Mouse (Mus musculus): ENCODE results near the gene Cdk18. TPM values are rescaled to one million over a fixed set of nuclear protein-coding genes. Genes with fewer than 3 reads are reported as not detected.

Gene Cdk18
- polyA plus RNA-seq, 1 experiment from 2014 or later: 0.42 TPM

- no peak overlapping the region for H3K4me2 ChIP-seq (ENCODE audit: low read depth, low read length)
- WGBS: 68% methylated on average over 4 of the region's 4 CpGs
- H3K4me3 ChIP-seq (ENCODE audit: low read depth, low read length): no peak overlapping the region
- ATAC-seq (ENCODE audit: low read depth): no peak
- no peaks in the 10 kb centered on the region for H3K9me3 ChIP-seq (ENCODE audit: control insufficient read depth, low read length)
- peaks cover 11% of the 10 kb centered on the region; the same call in 1 of the 2 replicates for H3K4me1 ChIP-seq (ENCODE audit: control insufficient read depth, insufficient read depth, low read length)
- H3K36me3 ChIP-seq (ENCODE audit: control insufficient read depth, insufficient read depth, low read length): no peaks in the 10 kb centered on the region
- H3K27me3 ChIP-seq (ENCODE audit: control insufficient read depth, insufficient read depth, low read length): no peaks in the 10 kb centered on the region
- no peak overlapping the region for H3K27ac ChIP-seq (ENCODE audit: low read depth, low read length)
- H3K9ac ChIP-seq (replicated peaks; ENCODE audit: low read depth, low read length): no peak overlapping the region
Measured at GRCm38 (mm10) chr1:132143730-132144129, 4.2 kb upstream of the Cdk18 start.

- Histone ChIP-seq H3K4me1 (ENCODE audit: control insufficient read depth, insufficient read depth, low read length) (peaks cover 11% of the 10 kb centered on the region; the same call in 1 of the 2 replicates), H3K36me3 (ENCODE audit: control insufficient read depth, insufficient read depth, low read length) (no peaks in the 10 kb centered on the region), H3K4me3 (ENCODE audit: low read depth, low read length) (no peak overlapping the region), H3K9me3 (ENCODE audit: control insufficient read depth, low read length) (no peaks in the 10 kb centered on the region), H3K27me3 (ENCODE audit: control insufficient read depth, insufficient read depth, low read length) (0 out of 2 replicates have a peak, but pooled peaks cover 5% of the 10 kb centered on the region), H3K4me2 (ENCODE audit: low read depth, low read length) (no peak overlapping the region), H3K27ac (ENCODE audit: low read depth, low read length) (no peak overlapping the region), H3K9ac (replicated peaks; ENCODE audit: low read depth, low read length) (no peak overlapping the region)
- WGBS: 76% methylated on average over 5 of the region's 5 CpGs
- no peak for ATAC-seq (ENCODE audit: low read depth)
Measured at GRCm38 (mm10) chr1:132143079-132143478, 3.6 kb upstream of the Cdk18 start.

- no peak overlapping the region for H3K27ac ChIP-seq (ENCODE audit: low read depth, low read length)
- no peak for ATAC-seq (ENCODE audit: low read depth)
- H3K4me3 ChIP-seq (ENCODE audit: low read depth, low read length): no peak overlapping the region
- H3K27me3 ChIP-seq (ENCODE audit: control insufficient read depth, insufficient read depth, low read length): 0 out of 2 replicates have a peak, but pooled peaks cover 7% of the 10 kb centered on the region
- H3K4me2 ChIP-seq (ENCODE audit: low read depth, low read length): no peak overlapping the region
- H3K9ac ChIP-seq (replicated peaks; ENCODE audit: low read depth, low read length): no peak overlapping the region
- H3K36me3 ChIP-seq (ENCODE audit: control insufficient read depth, insufficient read depth, low read length): no peaks in the 10 kb centered on the region
- peaks cover 11% of the 10 kb centered on the region; the same call in 1 of the 2 replicates for H3K4me1 ChIP-seq (ENCODE audit: control insufficient read depth, insufficient read depth, low read length)
- 75% methylated on average over 13 of the region's 13 CpGs for WGBS
- H3K9me3 ChIP-seq (ENCODE audit: control insufficient read depth, low read length): no peaks in the 10 kb centered on the region
Measured at GRCm38 (mm10) chr1:132141753-132142152, 2.3 kb upstream of the Cdk18 start.

- Histone ChIP-seq H3K4me1 (ENCODE audit: control insufficient read depth, insufficient read depth, low read length) (peaks cover 11% of the 10 kb centered on the region; the same call in 1 of the 2 replicates), H3K36me3 (ENCODE audit: control insufficient read depth, insufficient read depth, low read length) (no peaks in the 10 kb centered on the region), H3K27ac (ENCODE audit: low read depth, low read length) (no peak overlapping the region), H3K4me3 (ENCODE audit: low read depth, low read length) (no peak overlapping the region), H3K9me3 (ENCODE audit: control insufficient read depth, low read length) (no peaks in the 10 kb centered on the region), H3K4me2 (ENCODE audit: low read depth, low read length) (no peak overlapping the region), H3K9ac (replicated peaks; ENCODE audit: low read depth, low read length) (no peak overlapping the region), H3K27me3 (ENCODE audit: control insufficient read depth, insufficient read depth, low read length) (0 out of 2 replicates have a peak, but pooled peaks cover 7% of the 10 kb centered on the region)
- 65% methylated on average over 2 of the region's 2 CpGs for WGBS
- ATAC-seq (ENCODE audit: low read depth): no peak
Measured at GRCm38 (mm10) chr1:132141166-132141565, 1.7 kb upstream of the Cdk18 start.

- Histone ChIP-seq H3K4me2 (ENCODE audit: low read depth, low read length) (no peak overlapping the region), H3K27me3 (ENCODE audit: control insufficient read depth, insufficient read depth, low read length) (0 out of 2 replicates have a peak, but pooled peaks cover 7% of the 10 kb centered on the region), H3K36me3 (ENCODE audit: control insufficient read depth, insufficient read depth, low read length) (no peaks in the 10 kb centered on the region), H3K9me3 (ENCODE audit: control insufficient read depth, low read length) (no peaks in the 10 kb centered on the region), H3K27ac (ENCODE audit: low read depth, low read length) (no peak overlapping the region), H3K9ac (replicated peaks; ENCODE audit: low read depth, low read length) (no peak overlapping the region), H3K4me1 (ENCODE audit: control insufficient read depth, insufficient read depth, low read length) (peaks cover 11% of the 10 kb centered on the region; the same call in 1 of the 2 replicates), H3K4me3 (ENCODE audit: low read depth, low read length) (no peak overlapping the region)
- ATAC-seq (ENCODE audit: low read depth): no peak
- WGBS: 68% methylated on average over 4 of the region's 4 CpGs
Measured at GRCm38 (mm10) chr1:132140574-132140973, 1.1 kb upstream of the Cdk18 start.

- H3K4me3 ChIP-seq (ENCODE audit: low read depth, low read length): no peak overlapping the region
- 69% methylated on average over 10 of the region's 10 CpGs for WGBS
- H3K27ac ChIP-seq (ENCODE audit: low read depth, low read length): no peak overlapping the region
- no peak for ATAC-seq (ENCODE audit: low read depth)
- H3K9me3 ChIP-seq (ENCODE audit: control insufficient read depth, low read length): no peaks in the 10 kb centered on the region
- H3K9ac ChIP-seq (replicated peaks; ENCODE audit: low read depth, low read length): no peak overlapping the region
- H3K4me2 ChIP-seq (ENCODE audit: low read depth, low read length): no peak overlapping the region
- H3K4me1 ChIP-seq (ENCODE audit: control insufficient read depth, insufficient read depth, low read length): peaks cover 11% of the 10 kb centered on the region; the same call in 1 of the 2 replicates
- no peaks in the 10 kb centered on the region for H3K36me3 ChIP-seq (ENCODE audit: control insufficient read depth, insufficient read depth, low read length)
- H3K27me3 ChIP-seq (ENCODE audit: control insufficient read depth, insufficient read depth, low read length): 0 out of 2 replicates have a peak, but pooled peaks cover 7% of the 10 kb centered on the region
Measured at GRCm38 (mm10) chr1:132140171-132140570, 687 bp upstream of the Cdk18 start.

- no peak for ATAC-seq (ENCODE audit: low read depth)
- Histone ChIP-seq H3K4me1 (ENCODE audit: control insufficient read depth, insufficient read depth, low read length) (peaks cover 8% of the 10 kb centered on the region; the same call in 1 of the 2 replicates), H3K4me3 (ENCODE audit: low read depth, low read length) (peak overlapping the region; percentile 39), H3K27ac (ENCODE audit: low read depth, low read length) (no peak overlapping the region), H3K27me3 (ENCODE audit: control insufficient read depth, insufficient read depth, low read length) (0 out of 2 replicates have a peak, but pooled peaks cover 7% of the 10 kb centered on the region), H3K36me3 (ENCODE audit: control insufficient read depth, insufficient read depth, low read length) (no peaks in the 10 kb centered on the region), H3K9ac (replicated peaks; ENCODE audit: low read depth, low read length) (peak overlapping the region; percentile 59), H3K9me3 (ENCODE audit: control insufficient read depth, low read length) (no peaks in the 10 kb centered on the region), H3K4me2 (ENCODE audit: low read depth, low read length) (peak overlapping the region; percentile 96)
- 4% methylated on average over 35 of the region's 35 CpGs for WGBS
Measured at GRCm38 (mm10) chr1:132138576-132139415, 688 bp downstream of the Cdk18 start.

- ATAC-seq (ENCODE audit: low read depth): no peak; the same call in 1 of the 2 replicates
- Histone ChIP-seq H3K9ac (replicated peaks; ENCODE audit: low read depth, low read length) (no peak overlapping the region), H3K27me3 (ENCODE audit: control insufficient read depth, insufficient read depth, low read length) (0 out of 2 replicates have a peak, but pooled peaks cover 7% of the 10 kb centered on the region), H3K4me1 (ENCODE audit: control insufficient read depth, insufficient read depth, low read length) (peaks cover 6% of the 10 kb centered on the region; the same call in 1 of the 2 replicates), H3K9me3 (ENCODE audit: control insufficient read depth, low read length) (no peaks in the 10 kb centered on the region), H3K27ac (ENCODE audit: low read depth, low read length) (no peak overlapping the region), H3K4me3 (ENCODE audit: low read depth, low read length) (no peak overlapping the region), H3K4me2 (ENCODE audit: low read depth, low read length) (no peak overlapping the region), H3K36me3 (ENCODE audit: control insufficient read depth, insufficient read depth, low read length) (no peaks in the 10 kb centered on the region)
- WGBS: 62% methylated on average over 9 of the region's 9 CpGs
Measured at GRCm38 (mm10) chr1:132137935-132138575, 1.4 kb downstream of the Cdk18 start.

Measured in neural tube, embryonic 14.5 days (tissue).